Mouse (Mus musculus) monocyte, adult 2 months (primary cell): ENCODE results near the gene Gm37240.

ENCODE experiments used
- DNase-seq, 2 experiments: peaks; one replicate each; pipeline ENCODE4 v3.0.0; 2022; ENCODE audit warnings: low spot score in 2 of 2, low read depth in 1 of 2

Gm37240 gene

GRCm38 (mm10) chr3:85829047-85829446, 58.3 kb downstream of the Gm37240 start:
- DNase-seq, result no peak

GRCm38 (mm10) chr3:85827815-85828214, 59.5 kb downstream of the Gm37240 start:
- DNase-seq, result no peak

- DNase-seq, result no peak
Observed at GRCm38 (mm10) chr3:85827283-85827682, 60.0 kb downstream of the Gm37240 start.

GRCm38 (mm10) chr3:85820839-85821548, 66.3 kb downstream of the Gm37240 start:
- no peak for DNase-seq

GRCm38 (mm10) chr3:85819319-85819718, 68.0 kb downstream of the Gm37240 start:
- DNase-seq, result no peak

- no peak for DNase-seq
Observed at GRCm38 (mm10) chr3:85817191-85817590, 70.1 kb downstream of the Gm37240 start, which contains the start of gene Fam160a1. TSS of gene Fam160a1 (minus strand) at chr3:85817291.

GRCm38 (mm10) chr3:85814241-85814640, 73.1 kb downstream of the Gm37240 start:
- no peak for DNase-seq

- DNase-seq, result no peak
Observed at GRCm38 (mm10) chr3:85813101-85814014, 74.0 kb downstream of the Gm37240 start.

- no peak for DNase-seq
Observed at GRCm38 (mm10) chr3:85812010-85812409, 75.3 kb downstream of the Gm37240 start.

- DNase-seq, result no peak
Observed at GRCm38 (mm10) chr3:85793166-85793565, 94.2 kb downstream of the Gm37240 start.

GRCm38 (mm10) chr3:85789748-85790147, 97.6 kb downstream of the Gm37240 start:
- no peak for DNase-seq

GRCm38 (mm10) chr3:85786501-85786900, 100.8 kb downstream of the Gm37240 start:
- no peak for DNase-seq

GRCm38 (mm10) chr3:85780906-85781305, 106.4 kb downstream of the Gm37240 start:
- DNase-seq, result no peak

GRCm38 (mm10) chr3:85780332-85780731, 107.0 kb downstream of the Gm37240 start:
- DNase-seq, result no peak

- DNase-seq, result no peak
Observed at GRCm38 (mm10) chr3:85777841-85778240, 109.5 kb downstream of the Gm37240 start.

- no peak for DNase-seq
Observed at GRCm38 (mm10) chr3:85777356-85777755, 110.0 kb downstream of the Gm37240 start.

- DNase-seq, result no peak
Observed at GRCm38 (mm10) chr3:85776707-85777106, 110.6 kb downstream of the Gm37240 start.

GRCm38 (mm10) chr3:85776126-85776525, 111.2 kb downstream of the Gm37240 start:
- no peak for DNase-seq

- no peak for DNase-seq
Observed at GRCm38 (mm10) chr3:85773886-85774285, 113.4 kb downstream of the Gm37240 start.

GRCm38 (mm10) chr3:85773425-85773824, 113.9 kb downstream of the Gm37240 start:
- DNase-seq, result no peak

- no peak for DNase-seq
Observed at GRCm38 (mm10) chr3:85764937-85765337, 122.4 kb downstream of the Gm37240 start.
